Mouse (Mus musculus) left cerebral cortex, postnatal 25 days (tissue): ENCODE data around the gene Mxra8. TPM values are rescaled to one million over a fixed set of nuclear protein-coding genes. Genes with fewer than 3 reads are reported as not detected.

Experiments
- DNase-seq, 2 experiments: peaks; one replicate each; pipeline ENCODE4 v3.0.0; 2022; ENCODE audit warnings: low spot score in 2 of 2, mixed read lengths in 1 of 2
- intact Hi-C: fragments of 180-260 bp; cut with DNase I; formaldehyde crosslinking; loops from one replicate; pipeline ENCODE4 v1.15.1; 2025
- total RNA-seq, 2 experiments: library from RNA; stranded (reverse); gene quantifications; 2 replicates each; pipeline ENCODE4 v1.2.3; 2021

Mxra8 gene
- total RNA-seq, result 1 to 10 TPM; 7.0 to 8.4 TPM

DNA sequence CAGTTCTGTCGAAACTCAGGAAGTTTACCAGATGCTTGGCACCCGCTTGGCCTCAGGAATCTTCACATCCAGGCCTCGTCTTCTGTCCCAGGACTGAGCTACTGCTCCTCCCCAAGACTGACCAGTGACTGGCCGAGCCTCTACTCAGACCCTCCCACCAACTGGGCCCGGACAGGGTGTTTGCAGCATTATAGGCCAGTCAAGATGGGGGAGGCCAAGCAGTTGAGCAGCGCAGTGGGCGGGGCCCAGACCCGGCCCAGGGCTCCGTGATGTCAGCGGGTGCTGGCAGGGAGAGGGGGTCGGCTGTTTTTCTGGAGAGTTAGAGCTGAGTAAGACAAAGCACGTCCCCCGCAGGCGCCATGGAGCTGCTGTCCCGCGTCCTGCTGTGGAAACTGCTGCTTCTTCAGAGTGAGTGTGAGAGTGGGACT is at the start of gene Mxra8:
TSS of gene Mxra8 (plus strand) at position 198 of the 428 bp plus-strand sequence.
- no peak for DNase-seq
- intact Hi-C loops, result no loop called here

DNA sequence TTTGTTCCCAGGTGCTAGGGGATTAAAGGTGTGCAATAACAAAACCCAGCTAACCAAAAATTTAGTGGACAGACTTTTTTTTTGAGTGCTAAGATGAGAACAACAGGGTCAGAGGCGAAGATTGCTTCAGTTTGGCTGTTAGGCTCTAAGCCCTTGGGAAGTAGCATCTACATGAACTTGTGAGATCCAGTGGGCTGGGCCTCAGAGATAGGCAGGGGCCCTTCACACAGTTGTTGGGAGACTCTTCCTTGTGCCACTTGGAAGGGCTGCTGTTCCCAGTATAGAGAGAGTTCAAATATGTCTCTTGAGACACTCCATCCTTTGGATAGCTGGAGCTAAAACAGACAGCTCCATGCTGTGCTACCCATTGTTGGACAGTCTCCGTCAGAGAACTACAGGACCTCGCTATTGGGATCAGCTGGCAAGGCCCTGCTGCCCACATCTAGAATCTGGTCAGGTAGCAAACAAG is 49.4 kb upstream of the Mxra8 start, which contains the start of gene Ankrd65:
TSS of gene Ankrd65 (plus strand) at position 419 of the 469 bp plus-strand sequence.
- intact Hi-C loops, result no loop called here
- no peak for DNase-seq

- no peak for DNase-seq
- intact Hi-C loops, result no loop called here
These were observed 48.8 kb upstream of the Mxra8 start for GRCm38 (mm10) chr4:155790650-155791161.

DNA sequence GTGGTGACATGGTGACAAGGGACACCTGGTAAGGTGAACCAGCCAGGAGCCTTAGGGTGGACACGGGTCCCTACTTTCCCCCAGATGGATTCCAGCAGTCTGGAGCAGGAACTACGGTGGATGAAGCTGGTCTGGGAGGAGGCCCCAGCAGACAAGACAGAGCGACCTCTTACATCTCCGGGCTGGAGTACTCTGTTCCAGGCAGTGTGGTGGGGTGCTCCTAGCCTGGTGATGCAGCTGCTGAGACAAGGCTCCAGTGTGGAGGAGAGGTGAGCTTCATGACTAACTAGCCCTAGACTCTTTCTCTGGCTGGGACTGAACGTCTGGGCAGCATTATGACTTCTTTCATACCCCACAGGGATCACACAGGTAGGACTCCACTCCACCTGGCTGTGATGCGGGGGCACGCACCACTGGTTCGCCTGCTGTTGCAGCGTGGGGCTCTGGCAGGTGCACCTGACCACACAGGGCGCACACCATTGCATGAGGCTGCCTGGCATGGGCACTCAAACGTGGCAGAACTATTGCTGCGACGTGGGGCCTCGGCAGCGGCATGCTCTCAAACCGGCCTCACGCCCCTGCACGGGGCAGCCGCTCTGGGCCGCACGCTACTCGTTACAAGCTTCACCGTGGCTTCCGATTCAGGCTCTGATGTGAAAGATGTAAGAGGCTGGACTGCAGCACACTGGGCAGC is 48.1 kb upstream of the Mxra8 start:
- intact Hi-C loops, result no loop called here
- no peak for DNase-seq

- intact Hi-C loops, result no loop called here
These were observed 45.8 kb upstream of the Mxra8 start for GRCm38 (mm10) chr4:155793730-155794129.

DNA sequence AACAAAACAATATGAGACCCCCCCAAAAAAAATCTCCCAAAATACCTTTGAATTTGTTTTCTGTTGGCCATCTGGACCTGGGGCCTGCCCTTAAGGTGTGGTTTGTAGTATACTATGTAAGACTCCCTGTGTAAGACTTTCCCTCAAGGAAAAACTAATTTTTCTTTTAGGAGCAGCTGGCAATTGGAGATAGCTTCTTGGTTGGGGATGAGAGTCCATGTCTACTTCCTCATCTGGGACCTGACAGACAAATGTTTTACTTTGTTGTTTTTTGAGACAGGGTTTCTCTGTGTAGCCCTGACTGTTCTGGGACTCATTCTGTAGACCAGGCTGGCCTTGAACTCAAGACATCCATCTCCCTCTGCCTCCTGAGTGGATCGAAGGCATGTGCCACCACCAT is 37.4 kb upstream of the Mxra8 start:
- DNase-seq, result no peak
- intact Hi-C loops, result no loop called here

More at GRCm38 (mm10) chr4:155793730-155794129, 45.8 kb upstream of the Mxra8 start:
- DNase-seq, result no peak

- DNase-seq, result no peak
- intact Hi-C loops, result loop anchor here (1.0 kb wide), 1 partner anchor 28 kb away; the partner anchor contains the start of gene Aurkaip1
These were observed 36.6 kb upstream of the Mxra8 start, which contains the start of gene Mrpl20 for GRCm38 (mm10) chr4:155802741-155803339. TSS of gene Mrpl20 (plus strand) at chr4:155802878.

DNA sequence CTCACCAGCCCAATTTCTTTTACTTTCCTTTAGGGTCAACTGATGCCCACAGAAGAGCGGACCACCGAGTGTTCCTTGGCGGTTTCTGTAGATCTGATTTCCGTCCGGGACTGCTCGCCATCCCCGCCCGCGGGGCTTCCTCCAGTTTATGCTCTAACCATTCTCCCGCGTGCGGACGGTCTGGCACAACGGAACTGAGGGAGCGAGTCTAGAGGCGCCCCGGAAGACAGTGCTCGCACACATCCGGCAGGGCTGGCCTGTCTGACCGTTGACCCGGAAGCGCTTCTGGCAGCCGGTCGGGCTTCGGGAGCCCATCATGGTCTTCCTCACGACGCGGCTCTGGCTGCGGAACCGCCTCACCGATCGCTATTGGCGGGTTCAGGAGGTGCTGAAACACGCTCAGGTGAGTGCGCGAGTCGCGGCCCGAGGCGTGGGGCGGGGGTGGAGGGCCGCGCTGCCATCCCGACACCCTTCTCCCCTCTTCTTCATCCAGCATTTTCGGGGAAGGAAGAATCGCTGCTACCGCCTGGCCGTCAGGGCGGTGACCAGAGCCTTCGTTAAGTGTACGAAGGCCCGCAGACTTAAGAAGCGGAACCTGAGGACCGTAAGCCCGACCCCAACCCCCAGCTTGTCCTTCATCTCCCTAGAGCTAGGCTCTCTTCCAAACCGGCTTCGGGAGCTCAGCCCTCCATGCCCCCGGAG is 36.0 kb upstream of the Mxra8 start:
- DNase-seq, result peak; percentile 96
- intact Hi-C loops, result loop anchor here (1.0 kb wide), 1 partner anchor 28 kb away; the partner anchor contains the start of gene Aurkaip1

GRCm38 (mm10) chr4:155807841-155808240 is 31.6 kb upstream of the Mxra8 start:
- intact Hi-C loops, result no loop called here
- DNase-seq, result no peak

DNA sequence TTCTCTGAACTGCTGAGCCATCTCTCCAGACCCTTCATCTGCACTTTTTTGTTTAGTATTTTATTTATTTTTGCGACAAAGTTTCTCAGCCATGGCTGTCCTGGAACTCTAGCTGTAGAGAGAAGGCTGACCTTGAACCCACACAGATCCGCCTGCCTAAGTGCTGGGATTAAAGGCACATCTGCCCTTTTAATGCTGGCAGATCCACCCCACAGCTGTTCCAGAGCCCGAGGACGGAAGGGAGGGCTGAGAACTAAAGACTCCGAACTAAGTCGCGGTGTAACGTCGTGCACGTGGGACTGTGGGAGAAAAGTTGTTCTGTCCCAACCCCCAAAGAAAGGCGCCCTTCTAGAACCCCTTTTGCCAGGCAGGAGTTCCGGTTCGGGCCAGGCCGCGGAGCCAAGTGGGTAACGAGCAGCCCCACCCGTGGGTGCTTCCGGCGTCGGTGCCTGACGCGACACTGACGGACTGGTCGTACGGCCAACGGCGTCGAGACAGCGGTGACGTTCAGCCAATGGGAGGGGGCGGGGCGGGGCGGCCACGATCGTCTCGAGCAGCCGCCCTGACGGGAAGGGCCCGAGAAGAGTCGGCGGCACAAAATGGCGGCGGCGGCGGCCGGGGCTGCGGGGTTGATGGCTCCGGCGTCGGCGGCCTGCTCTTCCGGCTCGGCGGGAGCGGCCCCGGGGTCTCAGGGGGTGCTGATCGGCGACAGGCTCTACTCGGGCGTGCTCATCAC is 27.4 kb upstream of the Mxra8 start, which contains the start of gene Ccnl2:
TSS of gene Ccnl2 (plus strand) at position 561 of the 736 bp plus-strand sequence.
- intact Hi-C loops, result loop anchor here (1.0 kb wide), 1 partner anchor 19 kb away; the partner anchor contains the start of gene Aurkaip1

DNA sequence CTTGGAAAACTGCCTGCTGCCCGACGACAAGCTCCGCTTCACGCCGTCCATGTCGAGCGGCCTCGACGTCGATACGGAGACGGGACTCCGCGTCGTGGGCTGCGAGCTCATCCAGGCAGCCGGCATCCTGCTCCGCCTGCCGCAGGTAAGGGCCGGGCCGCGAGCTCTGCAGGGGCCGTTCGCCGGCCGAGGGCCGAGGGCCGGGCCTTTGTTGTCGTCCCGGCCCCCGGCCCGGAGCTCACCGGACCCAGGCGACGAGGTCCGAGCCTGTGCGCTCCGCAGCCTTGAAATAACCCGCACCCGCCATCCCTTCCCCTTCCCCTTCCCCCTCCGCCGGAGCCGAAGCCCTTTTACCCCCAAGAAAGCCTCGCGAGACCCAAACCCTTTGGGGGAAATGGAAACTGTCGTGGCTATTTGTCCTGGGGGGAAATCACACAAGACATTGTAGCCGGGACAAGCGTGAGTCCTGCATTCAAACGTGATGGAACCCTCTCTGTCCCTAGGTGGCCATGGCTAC is 26.8 kb upstream of the Mxra8 start:
- intact Hi-C loops, result loop anchor here (1.0 kb wide), 1 partner anchor 19 kb away; the partner anchor contains the start of gene Aurkaip1
- DNase-seq, result no peak

More for the DNA sequence above, 27.4 kb upstream of the Mxra8 start, which contains the start of gene Ccnl2:
- DNase-seq, result peak; percentile 93 to 97

DNA sequence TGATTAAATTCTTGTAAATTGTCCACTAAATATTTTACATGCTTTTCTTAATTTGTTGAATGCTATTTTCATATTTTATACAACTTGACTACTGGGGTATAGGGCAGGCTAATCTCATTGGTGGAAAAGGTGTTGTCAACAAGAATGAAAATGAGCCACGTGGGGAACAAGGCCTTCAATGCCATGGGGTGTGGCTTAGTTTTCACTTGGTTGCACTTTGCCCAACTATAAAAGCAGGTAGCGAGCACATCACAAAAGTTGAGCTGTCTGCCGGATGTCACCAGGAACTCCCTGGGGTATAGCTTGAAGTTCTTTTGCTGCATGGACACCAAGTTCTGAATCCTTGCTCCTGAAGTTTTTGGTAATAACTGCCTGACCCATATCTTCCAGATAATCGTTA is 21.9 kb upstream of the Mxra8 start:
- no peak for DNase-seq
- intact Hi-C loops, result no loop called here

DNA sequence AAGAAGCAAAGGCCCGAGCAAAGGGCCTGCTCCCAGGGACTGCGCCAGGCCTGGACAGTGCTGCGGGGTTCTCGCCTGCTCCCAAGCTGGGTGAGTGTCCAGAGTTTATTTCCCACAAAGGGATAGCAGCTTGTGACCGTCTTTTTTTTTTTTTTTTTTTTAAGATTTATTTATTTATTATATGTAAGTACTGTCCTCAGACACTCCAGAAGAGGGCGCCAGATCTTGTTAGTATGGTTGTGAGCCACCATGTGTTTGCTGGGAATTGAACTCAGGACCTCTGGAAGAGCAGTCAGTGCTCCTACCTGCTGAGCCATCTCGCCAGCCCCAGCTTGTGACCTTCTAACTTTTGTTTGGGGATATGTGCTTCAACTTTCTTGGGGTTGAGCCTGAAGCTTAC is 18.5 kb upstream of the Mxra8 start:
- no peak for DNase-seq
- intact Hi-C loops, result no loop called here

DNA sequence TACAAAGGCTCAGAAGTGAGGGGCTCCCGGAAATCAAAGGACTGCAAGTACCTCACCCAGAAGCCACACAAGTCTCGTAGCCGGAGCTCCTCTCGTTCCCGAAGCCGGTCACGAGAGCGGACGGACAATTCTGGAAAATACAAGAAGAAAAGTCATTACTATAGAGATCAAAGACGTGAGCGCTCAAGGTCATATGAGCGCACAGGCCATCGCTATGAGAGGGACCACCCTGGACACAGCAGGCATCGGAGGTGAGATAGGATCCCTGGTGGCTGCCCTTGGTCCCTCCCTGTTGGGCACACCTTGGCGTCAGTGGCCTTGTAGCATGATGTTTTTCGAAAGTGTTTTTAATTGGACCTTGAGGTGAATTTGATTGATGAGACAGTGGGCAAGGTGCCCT is 16.0 kb upstream of the Mxra8 start:
- intact Hi-C loops, result no loop called here

GRCm38 (mm10) chr4:155829866-155830265 is 9.6 kb upstream of the Mxra8 start:
- DNase-seq, result no peak
- intact Hi-C loops, result no loop called here

More for the DNA sequence above, 16.0 kb upstream of the Mxra8 start:
- no peak for DNase-seq

- intact Hi-C loops, result no loop called here
These were observed 8.9 kb upstream of the Mxra8 start for GRCm38 (mm10) chr4:155830596-155830995.

GRCm38 (mm10) chr4:155831205-155831766 is 8.2 kb upstream of the Mxra8 start, which contains the start of gene Aurkaip1:
TSS of gene Aurkaip1 (plus strand) at chr4:155831272.
- intact Hi-C loops, result loop anchor here (1.0 kb wide), 2 partner anchors 19 to 28 kb away; partner anchors contain the start of gene Ccnl2
- DNase-seq, result peak; percentile 95 to 97

More at GRCm38 (mm10) chr4:155830596-155830995, 8.9 kb upstream of the Mxra8 start:
- no peak for DNase-seq

DNA sequence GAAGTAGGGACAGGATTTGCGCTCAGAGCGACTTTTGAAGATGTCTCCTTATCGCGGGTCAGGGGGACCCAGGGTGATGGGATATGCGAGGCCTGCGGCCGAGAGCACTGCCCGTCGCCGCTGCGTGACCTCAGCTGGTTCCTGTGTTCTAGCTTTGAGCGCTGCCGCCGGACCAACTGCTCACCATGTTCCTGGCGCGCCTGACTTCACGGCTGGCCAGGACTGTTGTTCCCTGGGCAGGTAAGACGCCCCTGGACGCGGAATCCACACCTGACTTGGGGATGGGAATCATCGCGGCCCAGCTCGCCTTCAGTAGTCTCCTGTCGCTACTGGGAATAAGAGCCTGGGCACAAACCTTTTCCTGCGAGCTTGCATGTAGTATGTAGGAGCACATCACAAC is 7.6 kb upstream of the Mxra8 start:
- intact Hi-C loops, result loop anchor here (1.0 kb wide), 2 partner anchors 20 to 29 kb away; partner anchors contain the start of gene Ccnl2
- no peak for DNase-seq
